Mouse (Mus musculus) kidney, embryonic 16.5 days (tissue): ENCODE data around the gene Mast4. TPM values are rescaled to one million over a fixed set of nuclear protein-coding genes. Genes with fewer than 3 reads are reported as not detected.

Experiments used
- ATAC-seq: fragments of 200-750 bp; cut with Nextera tagmentation; 2 replicates; pipeline ENCODE4 v1.8.0; 2017; ENCODE audit warnings: moderate TSS enrichment; ENCODE audit not compliant: low FRiP score, low TSS enrichment
- H3K27ac ChIP-seq: fragments of 300-500 bp; sonication (generic); 2 replicates; pipeline ENCODE4 v1.5.1; 2014; ENCODE audit warnings: low read length
- H3K27me3 ChIP-seq: fragments of 300-500 bp; sonication (generic); 2 replicates; pipeline ENCODE4 v1.6.1; 2014; ENCODE audit warnings: low read length, control low read depth, mixed read lengths; ENCODE audit not compliant: insufficient read depth
- H3K36me3 ChIP-seq: fragments of 300-500 bp; sonication (generic); 2 replicates; pipeline ENCODE4 v1.6.1; 2014; ENCODE audit warnings: low read length, control low read depth, mixed read lengths; ENCODE audit not compliant: insufficient read depth
- H3K4me1 ChIP-seq: fragments of 300-500 bp; sonication (generic); 2 replicates; pipeline ENCODE4 v1.6.1; 2014; ENCODE audit warnings: low read length, control low read depth, mixed read lengths; ENCODE audit not compliant: insufficient read depth
- H3K4me2 ChIP-seq: fragments of 300-500 bp; sonication (generic); replicated peaks from 2 replicates; pipeline ENCODE4 v1.6.1; 2014; ENCODE audit warnings: low read depth, low read length
- H3K4me3 ChIP-seq: fragments of 300-500 bp; sonication (generic); 2 replicates; pipeline ENCODE4 v1.5.1; 2014; ENCODE audit warnings: mild to moderate bottlenecking, low read length
- H3K9ac ChIP-seq: fragments of 300-500 bp; sonication (generic); replicated peaks from 2 replicates; pipeline ENCODE4 v1.6.1; 2014; ENCODE audit warnings: low read length
- H3K9me3 ChIP-seq: fragments of 300-500 bp; sonication (generic); 2 replicates; pipeline ENCODE4 v1.6.1; 2016; ENCODE audit warnings: low read length, control low read depth
- WGBS: fragments of 180-500 bp; shearing (Covaris S2); extraction: QIAGEN DNeasy Blood & Tissue Kit; methylation state at CpG from one replicate; pipeline ENCODE4 v1.1.7; 2014; 5-methylcytosine and 5-hydroxymethylcytosine counted together
- polyA plus RNA-seq: library from polyadenylated mRNA; unstranded; fragments of >200 nt; fragmentation: Nextera tagmentation; extraction: Ambion mirVana; gene quantifications from 2 replicates; pipeline ENCODE4 v1.2.1, GENCODE M21; 2015

Gene Mast4
- polyA plus RNA-seq, 1 experiment from 2014 or later = 19.9 TPM

DNA sequence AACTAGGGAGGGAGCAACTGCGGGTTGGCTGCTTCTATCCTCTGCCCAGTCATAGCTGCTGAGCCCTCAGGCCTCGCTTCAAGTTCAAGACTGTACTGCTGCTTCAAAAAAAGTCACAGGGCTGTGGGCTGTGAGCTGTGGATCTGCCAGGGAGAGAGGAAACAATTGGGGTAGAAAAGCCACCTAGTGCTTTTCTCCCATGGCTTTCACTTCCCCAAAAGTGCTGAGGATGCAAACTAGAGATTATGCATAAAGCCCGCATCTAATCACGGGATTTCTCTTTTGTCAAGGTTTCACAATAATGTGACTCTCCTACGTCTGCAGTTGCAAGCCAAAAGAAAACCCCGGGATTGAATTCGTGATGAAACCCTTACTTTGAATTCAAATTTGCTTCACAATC, 268.9 kb downstream of the Mast4 start:
- Histone ChIP-seq H3K4me1 (0 out of 2 replicates have a peak, but pooled peaks cover 4% of the 10 kb centered on the region), H3K27me3 (no peaks in the 10 kb centered on the region), H3K9ac (no peak overlapping the region), H3K4me3 (no peak overlapping the region), H3K36me3 (no peaks in the 10 kb centered on the region), H3K4me2 (no peak overlapping the region), H3K9me3 (no peaks in the 10 kb centered on the region), H3K27ac (no peak overlapping the region)
- 75% methylated on average over 7 of the region's 7 CpGs for WGBS
- no peak for ATAC-seq

DNA sequence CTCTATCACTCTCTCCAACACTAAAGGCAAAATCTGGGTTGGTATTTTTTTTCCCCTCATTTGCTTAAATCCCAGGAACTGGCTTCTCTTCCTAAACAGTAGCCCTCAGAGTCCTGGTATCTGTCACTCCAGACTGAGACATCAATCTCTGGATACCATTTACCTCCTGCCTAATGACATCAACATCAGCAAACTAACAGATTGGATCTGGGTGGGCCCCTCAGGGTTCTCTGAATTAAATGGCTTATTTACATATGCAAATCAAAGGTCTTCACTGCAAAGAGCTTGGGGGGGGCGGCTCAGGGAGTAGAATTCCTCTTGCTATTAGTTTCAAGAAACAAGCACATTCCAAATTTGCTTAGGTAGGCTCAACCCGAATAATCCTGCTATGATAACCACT, 272.6 kb downstream of the Mast4 start:
- Histone ChIP-seq H3K4me2 (no peak overlapping the region), H3K27me3 (no peaks in the 10 kb centered on the region), H3K27ac (no peak overlapping the region), H3K9me3 (no peaks in the 10 kb centered on the region), H3K9ac (no peak overlapping the region), H3K4me1 (no peaks in the 10 kb centered on the region), H3K36me3 (no peaks in the 10 kb centered on the region), H3K4me3 (no peak overlapping the region)
- WGBS = 78% methylated on average over 2 of the region's 2 CpGs
- ATAC-seq = no peak

DNA sequence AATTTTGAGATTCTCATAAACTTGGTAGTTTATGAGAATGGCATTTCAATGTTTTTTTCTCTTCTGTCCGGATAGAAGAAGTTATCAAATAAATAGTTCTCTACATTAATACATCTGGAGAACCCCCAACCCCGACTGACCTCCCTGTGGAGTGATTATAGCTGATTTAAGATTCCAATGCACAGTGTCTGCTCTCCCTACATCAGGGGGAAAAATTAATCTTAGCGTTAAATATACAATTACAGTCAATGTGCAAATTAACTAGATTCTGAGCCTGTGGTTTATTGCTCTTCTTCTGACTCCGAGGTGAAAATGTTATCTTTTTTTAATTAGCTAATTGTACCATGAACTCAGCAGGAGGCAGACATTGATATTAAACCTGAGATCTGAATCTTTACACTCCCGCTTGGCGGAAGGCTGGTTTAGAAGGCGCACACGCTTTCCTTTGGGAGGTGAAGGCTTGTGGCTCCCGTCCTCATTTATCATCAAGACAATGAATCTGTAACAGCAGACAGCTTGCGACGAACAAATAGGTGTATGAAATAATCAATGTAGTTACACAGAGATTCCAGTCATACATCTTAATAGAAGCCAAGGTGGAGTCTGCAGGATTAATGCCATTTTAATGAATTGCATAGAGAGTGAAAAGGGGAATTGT, 274.2 kb downstream of the Mast4 start:
- ATAC-seq = no peak
- Histone ChIP-seq H3K4me2 (no peak overlapping the region), H3K9ac (no peak overlapping the region), H3K4me1 (no peaks in the 10 kb centered on the region), H3K27ac (no peak overlapping the region), H3K4me3 (no peak overlapping the region), H3K9me3 (no peaks in the 10 kb centered on the region), H3K36me3 (no peaks in the 10 kb centered on the region), H3K27me3 (no peaks in the 10 kb centered on the region)
- 56% methylated on average over 11 of the region's 11 CpGs for WGBS

DNA sequence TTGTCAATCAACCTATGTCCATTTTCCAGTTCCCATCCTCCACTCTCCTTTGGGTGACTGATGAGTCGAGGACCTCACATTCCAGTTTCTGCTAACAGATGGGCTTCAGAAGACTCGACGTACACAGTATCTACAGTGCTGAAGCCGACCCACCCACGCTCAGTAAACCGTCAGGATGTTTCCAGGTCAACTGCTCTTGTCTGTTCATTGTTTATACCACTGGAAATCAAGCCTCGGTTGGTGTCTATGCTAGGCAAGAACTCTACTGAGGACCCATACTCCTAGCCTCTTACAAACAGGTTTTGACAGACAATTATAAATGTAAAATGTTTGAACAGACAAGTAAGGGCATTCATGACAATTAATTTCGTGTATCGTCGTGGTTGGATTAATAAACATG, 277.8 kb downstream of the Mast4 start:
- no peak overlapping the region for H3K27ac ChIP-seq
- no peak for ATAC-seq

DNA sequence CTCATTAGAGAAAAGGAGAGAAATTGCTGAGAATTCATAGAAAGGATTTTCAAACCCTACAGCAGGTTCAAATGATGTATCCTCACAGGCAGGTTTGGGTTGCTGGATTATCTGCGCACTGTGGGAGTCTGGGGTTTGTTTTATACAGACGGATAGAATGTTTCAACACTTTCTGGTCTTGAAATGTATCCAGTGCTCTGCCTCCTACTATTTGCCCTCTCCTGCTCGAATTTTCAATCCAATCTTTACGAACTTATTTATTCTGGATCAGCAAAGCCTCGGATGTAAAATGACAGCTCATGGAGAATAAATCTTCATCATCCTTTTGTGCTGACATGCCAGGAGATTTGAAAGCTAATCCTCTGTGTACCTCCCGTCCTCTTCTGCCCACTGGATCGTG, 281.6 kb downstream of the Mast4 start:
- WGBS = 43% methylated on average over 7 of the region's 7 CpGs
- ATAC-seq = no peak
- no peak overlapping the region for H3K9ac ChIP-seq
- H3K4me2 ChIP-seq = no peak overlapping the region
- H3K9me3 ChIP-seq = no peaks in the 10 kb centered on the region
- H3K27me3 ChIP-seq = no peaks in the 10 kb centered on the region
- no peaks in the 10 kb centered on the region for H3K4me1 ChIP-seq
- no peak overlapping the region for H3K27ac ChIP-seq
- H3K4me3 ChIP-seq = no peak overlapping the region
- no peaks in the 10 kb centered on the region for H3K36me3 ChIP-seq

More for the DNA sequence above, 277.8 kb downstream of the Mast4 start:
- Histone ChIP-seq H3K4me2 (no peak overlapping the region), H3K9me3 (no peaks in the 10 kb centered on the region), H3K4me3 (no peak overlapping the region), H3K36me3 (no peaks in the 10 kb centered on the region), H3K9ac (no peak overlapping the region), H3K4me1 (no peaks in the 10 kb centered on the region), H3K27me3 (no peaks in the 10 kb centered on the region)
- 76% methylated on average over 10 of the region's 10 CpGs for WGBS

DNA sequence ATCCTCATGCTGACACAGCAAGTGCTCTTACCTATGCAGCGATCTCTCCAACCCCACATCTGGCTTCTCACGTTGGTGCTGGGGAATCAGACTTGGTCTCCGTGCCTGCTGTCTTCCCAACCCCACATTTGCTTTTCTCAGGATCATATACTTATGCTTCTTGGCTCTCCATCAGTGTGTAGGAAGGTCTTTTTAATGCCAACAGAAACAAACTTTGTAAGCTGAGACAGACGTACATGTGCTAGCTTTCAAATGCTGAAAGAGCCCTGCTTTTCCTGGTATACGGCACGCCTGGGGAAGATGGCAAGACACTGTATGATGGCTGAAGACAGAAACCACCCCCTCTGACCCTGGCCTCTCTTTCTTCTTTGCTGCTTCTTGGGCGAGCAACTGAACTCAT, 285.3 kb downstream of the Mast4 start:
- 68% methylated on average over 7 of the region's 7 CpGs for WGBS
- H3K4me2 ChIP-seq = no peak overlapping the region
- H3K4me3 ChIP-seq = no peak overlapping the region
- no peak overlapping the region for H3K27ac ChIP-seq
- no peaks in the 10 kb centered on the region for H3K4me1 ChIP-seq
- H3K9me3 ChIP-seq = no peaks in the 10 kb centered on the region
- H3K9ac ChIP-seq = no peak overlapping the region
- no peak for ATAC-seq
- no peaks in the 10 kb centered on the region for H3K27me3 ChIP-seq
- no peaks in the 10 kb centered on the region for H3K36me3 ChIP-seq

DNA sequence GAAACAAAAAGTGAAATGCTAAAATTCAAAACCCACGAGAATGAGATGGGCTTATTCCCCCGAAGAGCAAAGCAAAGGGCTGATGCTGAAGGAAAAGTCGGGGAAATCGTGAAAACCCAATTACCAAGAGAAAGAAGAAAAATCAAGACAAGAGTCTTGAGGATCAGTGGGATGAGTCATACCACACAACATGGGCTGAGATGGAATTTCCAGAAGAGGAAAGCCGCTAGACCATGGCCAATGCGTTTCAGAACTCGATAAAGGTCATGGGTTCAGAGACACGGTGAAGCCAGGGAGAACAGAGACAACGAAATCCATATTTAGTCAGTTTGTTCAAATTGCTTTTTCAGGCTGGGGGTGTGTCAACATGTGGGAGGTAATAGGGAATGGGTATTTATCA, 290.6 kb downstream of the Mast4 start:
- H3K27ac ChIP-seq = no peak overlapping the region
- H3K4me2 ChIP-seq = no peak overlapping the region
- no peaks in the 10 kb centered on the region for H3K27me3 ChIP-seq
- no peak for ATAC-seq
- H3K36me3 ChIP-seq = no peaks in the 10 kb centered on the region
- no peak overlapping the region for H3K9ac ChIP-seq
- WGBS = 87% methylated on average over 9 of the region's 9 CpGs
- no peaks in the 10 kb centered on the region for H3K4me1 ChIP-seq
- no peaks in the 10 kb centered on the region for H3K9me3 ChIP-seq
- no peak overlapping the region for H3K4me3 ChIP-seq

DNA sequence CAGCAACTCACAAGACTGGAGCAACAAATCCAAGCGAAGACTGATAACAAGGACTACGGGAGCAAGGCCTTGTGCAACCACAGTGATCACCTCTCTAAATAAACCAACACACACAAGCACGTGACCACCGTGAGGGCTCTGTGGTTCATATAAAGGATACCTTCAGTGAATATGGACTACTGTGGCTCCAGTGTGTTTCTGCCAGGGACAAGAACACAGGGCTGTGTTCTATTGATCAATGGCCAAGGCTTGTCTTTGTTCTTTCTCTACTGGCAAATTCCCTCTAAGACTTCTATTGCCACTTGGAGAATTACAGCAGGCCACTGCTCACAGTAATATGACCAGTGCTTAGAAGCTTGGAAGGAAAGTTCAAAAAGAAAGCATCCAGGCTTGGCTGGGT, 291.3 kb downstream of the Mast4 start:
- Histone ChIP-seq H3K27ac (no peak overlapping the region), H3K9ac (no peak overlapping the region), H3K4me3 (no peak overlapping the region), H3K36me3 (no peaks in the 10 kb centered on the region), H3K9me3 (no peaks in the 10 kb centered on the region), H3K27me3 (no peaks in the 10 kb centered on the region), H3K4me2 (no peak overlapping the region), H3K4me1 (0 out of 2 replicates have a peak, but pooled peaks cover under 1% of the 10 kb centered on the region)
- WGBS = 92% methylated on average over 4 of the region's 4 CpGs
- ATAC-seq = no peak

DNA sequence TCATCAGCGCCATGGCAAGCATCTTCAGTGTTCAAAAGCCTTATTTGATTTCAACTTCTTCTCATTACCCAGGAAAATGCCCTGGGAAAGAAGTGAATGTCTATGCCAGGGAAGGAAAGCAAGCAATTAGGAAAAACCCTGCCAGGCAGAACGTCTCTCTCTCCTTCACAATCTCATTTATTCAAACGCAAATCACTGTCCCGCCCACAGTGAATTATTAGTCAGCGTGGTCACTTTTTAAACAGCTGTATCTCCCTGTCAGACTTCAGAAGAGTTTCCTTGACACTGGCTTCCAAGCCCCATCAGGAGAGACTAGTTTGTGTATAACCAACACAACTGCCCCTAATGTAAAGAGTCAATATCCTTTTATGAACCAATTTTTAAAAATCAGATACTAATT, 296.8 kb downstream of the Mast4 start:
- Histone ChIP-seq H3K36me3 (no peaks in the 10 kb centered on the region), H3K9ac (no peak overlapping the region), H3K4me1 (peaks cover 7% of the 10 kb centered on the region; the same call in 1 of the 2 replicates), H3K4me3 (no peak overlapping the region), H3K27me3 (no peaks in the 10 kb centered on the region), H3K9me3 (no peaks in the 10 kb centered on the region), H3K4me2 (no peak overlapping the region), H3K27ac (no peak overlapping the region)
- ATAC-seq = no peak
- 42% methylated on average over 5 of the region's 5 CpGs for WGBS

DNA sequence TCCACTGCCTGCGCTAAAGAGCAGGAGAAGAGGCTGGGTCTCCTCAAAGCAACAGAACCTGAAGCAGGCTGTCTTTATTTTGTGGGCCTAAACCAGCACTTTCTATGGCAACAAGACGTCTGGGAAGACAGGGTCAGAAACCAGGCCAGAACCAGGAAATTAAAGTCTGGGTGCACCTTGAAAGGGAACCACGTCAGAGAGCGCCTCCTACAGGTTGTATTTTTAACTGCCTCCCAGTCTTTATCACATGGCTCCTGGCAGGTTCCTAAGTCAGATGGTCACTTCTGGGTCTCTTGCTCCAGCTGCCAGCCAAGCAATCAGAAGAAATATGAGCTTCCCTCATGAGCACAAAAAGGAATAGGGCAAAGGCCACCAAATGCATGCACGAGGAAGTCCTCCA, 304.9 kb downstream of the Mast4 start:
- Histone ChIP-seq H3K4me1 (peaks cover 25% of the 10 kb centered on the region), H3K4me3 (no peak overlapping the region), H3K9ac (no peak overlapping the region), H3K4me2 (no peak overlapping the region), H3K36me3 (no peaks in the 10 kb centered on the region), H3K9me3 (no peaks in the 10 kb centered on the region), H3K27me3 (no peaks in the 10 kb centered on the region), H3K27ac (no peak overlapping the region)
- WGBS = 76% methylated on average over 5 of the region's 5 CpGs
- ATAC-seq = no peak
